ENCODE assay signal across 8 mouse cellular contexts in genomic region chr15:80160223-80160622, GRCm38 (mm10). TPM values are rescaled to one million over a fixed set of nuclear protein-coding genes. Genes with fewer than 3 reads are reported as not detected.
A peak's percentile ranks its signal among the peaks of the same experiment; 100 is the strongest.
DNase-seq lines count a peak whose midpoint lies in the region; ATAC-seq and TF ChIP-seq lines count a peak whose summit lies in the region.
"Had no signal": no experiment of that assay in that cellular context is flagged by ENCODE, and none has a peak within 500 bp of the region (broad histone marks: within the 10 kb centered on the region; RNA-seq: fewer than 3 reads in every experiment).

No protein-coding gene starts in this region.

- 70% methylated on average over 13 of the region's 13 CpGs for WGBS in kidney, embryonic 16.5 days
- 92% methylated on average over 13 of the region's 13 CpGs for WGBS in limb, embryonic 10.5 days

- 0 out of 2 replicates have a peak overlapping the region, but pooled peaks have one; percentile 29 for H3K9ac ChIP-seq in kidney, embryonic 16.5 days (replicated peaks; ENCODE audit: low read length)

- no peak overlapping the region for H3K4me3 ChIP-seq in kidney, embryonic 16.5 days (ENCODE audit: low read length)
- H3K4me3 ChIP-seq in C2C12 (ENCODE audit: insufficient read depth, poor library complexity, severe bottlenecking), result no peak overlapping the region
- H3K4me3 ChIP-seq in limb, embryonic 10.5 days, result no peak overlapping the region
- H3K4me3 ChIP-seq: megakaryocyte, embryonic 14.5 days had no signal

- H3K36me3 ChIP-seq in kidney, embryonic 16.5 days (ENCODE audit: insufficient read depth, low read length), result peaks cover 52% of the 10 kb centered on the region
- H3K36me3 ChIP-seq in C2C12 (ENCODE audit: control insufficient read depth, insufficient read depth), result peaks cover 64% of the 10 kb centered on the region
- peaks cover 81% of the 10 kb centered on the region for H3K36me3 ChIP-seq in limb, embryonic 10.5 days

- H3ac ChIP-seq in C2C12 (ENCODE audit: control insufficient read depth, insufficient read length, low read depth), result peak overlapping the region; percentile 61

- no peak overlapping the region for H3K4me2 ChIP-seq in kidney, embryonic 16.5 days (replicated peaks; ENCODE audit: low read depth, low read length)

- no peaks in the 10 kb centered on the region for H3K79me3 ChIP-seq in C2C12 (ENCODE audit: low read depth)

- peaks cover 30% of the 10 kb centered on the region for H3K4me1 ChIP-seq in kidney, embryonic 16.5 days (ENCODE audit: insufficient read depth, low read length)
- peaks cover 27% of the 10 kb centered on the region for H3K4me1 ChIP-seq in limb, embryonic 10.5 days

- H3K27me3 ChIP-seq in kidney, embryonic 16.5 days (ENCODE audit: insufficient read depth, low read length), result no peaks in the 10 kb centered on the region
- H3K27me3 ChIP-seq in C2C12 (ENCODE audit: control insufficient read depth, insufficient read depth, insufficient read length), result no peaks in the 10 kb centered on the region
- no peaks in the 10 kb centered on the region for H3K27me3 ChIP-seq in limb, embryonic 10.5 days (ENCODE audit: low read depth, poor library complexity, severe bottlenecking)

- no peak for ATAC-seq in kidney, embryonic 16.5 days (ENCODE audit: low FRiP score, low TSS enrichment)

- H3K27ac ChIP-seq in kidney, embryonic 16.5 days (ENCODE audit: low read length), result peak overlapping the region; percentile 92
- H3K27ac ChIP-seq in limb, embryonic 10.5 days, result peak overlapping the region; percentile 81

- TF ChIP-seq CTCF in C2C12 (IDR thresholded peaks at IDR 0.05; ENCODE audit: control insufficient read depth, insufficient read depth, insufficient read length), result no peak

- H3K79me2 ChIP-seq in C2C12 (ENCODE audit: control insufficient read depth, insufficient read depth), result no peaks in the 10 kb centered on the region

- H3K9me3 ChIP-seq in kidney, embryonic 16.5 days (ENCODE audit: low read length), result no peaks in the 10 kb centered on the region
- no peaks in the 10 kb centered on the region for H3K9me3 ChIP-seq in limb, embryonic 10.5 days (replicated peaks)
- H3K9me3 ChIP-seq: megakaryocyte, embryonic 14.5 days had no signal

- DNase-seq in kidney, postnatal 14 days, result no peak
- DNase-seq in NIH3T3 (ENCODE audit: low read depth), result peak; percentile 72
- no peak for DNase-seq in limb, embryonic 10.5 days (ENCODE audit: low spot score)
- DNase-seq in spleen, adult 12 weeks (ENCODE audit: low spot score), result no peak
- no peak for DNase-seq in thymus, postnatal 14 days

TF ChIP-seq in C2C12, 6 proteins besides CTCF, POLR2A, EP300 and RAD21:
- TF ChIP-seq MYOD1 (IDR thresholded peaks at IDR 0.05; ENCODE audit: control insufficient read depth, insufficient read length, low read depth), result no peak
- no peak for TF ChIP-seq MYOG (IDR thresholded peaks at IDR 0.05; ENCODE audit: control insufficient read depth, extremely low read depth, insufficient read length)
- TF ChIP-seq FOSL1 (IDR thresholded peaks at IDR 0.05; ENCODE audit: insufficient read depth, low read length, poor library complexity, severe bottlenecking), result peak; percentile 95
- no peak for TF ChIP-seq CEBPB (IDR thresholded peaks at IDR 0.05; ENCODE audit: low read depth)
- TF ChIP-seq MAX (IDR thresholded peaks at IDR 0.05), result peak; percentile 92
- TF ChIP-seq USF1 (IDR thresholded peaks at IDR 0.05; ENCODE audit: low read depth), result no peak

RNA-seq across cellular contexts. Expression of gene Mgat3, which starts 13.3 kb away (rescaled TPM):
- polyA plus RNA-seq in kidney, embryonic 16.5 days (2015; fragmentation: Nextera tagmentation; extraction: Ambion mirVana), result 9.4 and 9.5 TPM in 2 replicates
- 19.2 TPM for polyA plus RNA-seq in C2C12 (2012; fragmentation: generic; extraction: Trizol)
- 4.0 and 5.3 TPM in 2 replicates for polyA plus RNA-seq in limb, embryonic 10.5 days (2016; fragmentation: Nextera tagmentation; extraction: Ambion mirVana)

RNA-seq across cellular contexts. Expression of gene Tab1, which starts 27.3 kb away (rescaled TPM):
- 44.1 and 44.7 TPM in 2 replicates for polyA plus RNA-seq in kidney, embryonic 16.5 days (2015; fragmentation: Nextera tagmentation; extraction: Ambion mirVana)
- 30.2 TPM for polyA plus RNA-seq in C2C12 (2012; fragmentation: generic; extraction: Trizol)
- polyA plus RNA-seq in limb, embryonic 10.5 days (2016; fragmentation: Nextera tagmentation; extraction: Ambion mirVana), result 41.8 and 52.4 TPM in 2 replicates
